Mouse (Mus musculus) hindbrain, embryonic 11.5 days (tissue): Measurements from ENCODE around the gene Ilf3. TPM values are rescaled to one million over a fixed set of nuclear protein-coding genes. Genes with fewer than 3 reads are reported as not detected.

ENCODE experiments used
- ATAC-seq: fragments of 200-750 bp; cut with Nextera tagmentation; 2 replicates; pipeline ENCODE4 v1.8.0; 2017; ENCODE audit warnings: mild to moderate bottlenecking, moderate TSS enrichment, moderate library complexity; ENCODE audit not compliant: low FRiP score
- DNase-seq: peaks from one replicate; pipeline ENCODE4 v3.0.0-alpha.2; 2015; ENCODE audit warnings: low spot score
- H3K27ac ChIP-seq: fragments of 300-500 bp; sonication (generic); 2 replicates; pipeline ENCODE4 v1.5.1; 2014; ENCODE audit warnings: mild to moderate bottlenecking, low read depth, low read length
- H3K27me3 ChIP-seq: fragments of 300-500 bp; sonication (generic); 2 replicates; pipeline ENCODE4 v1.6.1; 2014; ENCODE audit warnings: mild to moderate bottlenecking, low read length, moderate library complexity, mixed read lengths; ENCODE audit not compliant: control insufficient read depth, insufficient read depth
- H3K36me3 ChIP-seq: fragments of 300-500 bp; sonication (generic); 2 replicates; pipeline ENCODE4 v1.6.1; 2014; ENCODE audit warnings: mild to moderate bottlenecking, low read length, moderate library complexity, mixed read lengths; ENCODE audit not compliant: control insufficient read depth, insufficient read depth
- H3K4me1 ChIP-seq: fragments of 300-500 bp; sonication (generic); replicated peaks from 2 replicates; pipeline ENCODE4 v1.6.1; 2014; ENCODE audit warnings: low read length, mixed read lengths; ENCODE audit not compliant: control insufficient read depth, insufficient read depth
- H3K4me2 ChIP-seq: fragments of 300-500 bp; sonication (generic); replicated peaks from 2 replicates; pipeline ENCODE4 v1.6.1; 2014; ENCODE audit warnings: mild to moderate bottlenecking, low read depth, low read length
- H3K4me3 ChIP-seq: fragments of 300-500 bp; sonication (generic); 2 replicates; pipeline ENCODE4 v1.5.1; 2014; ENCODE audit warnings: low read depth, low read length
- H3K9ac ChIP-seq: fragments of 300-500 bp; sonication (generic); 2 replicates; pipeline ENCODE4 v1.6.1; 2014; ENCODE audit warnings: low read depth, low read length
- H3K9me3 ChIP-seq: fragments of 300-500 bp; sonication (generic); 2 replicates; pipeline ENCODE4 v1.6.1; 2016; ENCODE audit warnings: low read length; ENCODE audit not compliant: control insufficient read depth
- whole genome bisulfite sequencing: fragments of 180-500 bp; shearing (Covaris S2); extraction: QIAGEN DNeasy Blood & Tissue Kit; methylation state at CpG from one replicate; pipeline ENCODE4 v1.1.7; 2014; 5-methylcytosine and 5-hydroxymethylcytosine counted together
- polyA plus RNA-seq: library from polyadenylated mRNA; unstranded; fragments of >200 nt; fragmentation: Nextera tagmentation; extraction: Ambion mirVana; gene quantifications from 2 replicates; pipeline ENCODE4 v1.2.1, GENCODE M21; 2014

Ilf3 gene
- polyA plus RNA-seq, 1 experiment from 2014 or later, result 232 TPM

DNA sequence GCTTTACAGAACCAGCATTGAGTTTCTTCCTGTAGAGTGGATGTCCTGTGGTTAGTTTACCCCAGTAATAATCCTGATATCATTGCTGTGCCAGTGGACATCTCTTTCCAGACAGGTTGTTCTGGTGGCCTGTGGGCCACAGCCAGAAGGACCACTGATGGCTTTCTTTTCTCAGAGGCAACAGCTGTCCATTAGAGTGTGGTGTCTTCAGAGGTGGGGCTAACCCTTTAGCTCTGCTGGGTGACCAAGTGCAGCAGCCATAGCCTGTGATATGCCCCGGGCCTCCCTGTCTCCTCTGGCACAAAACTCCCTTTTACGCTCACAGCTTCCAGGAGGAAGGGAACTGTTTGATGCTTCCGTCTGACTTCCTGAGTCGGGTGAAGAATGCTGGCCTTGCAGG lies 76.9 kb downstream of the Ilf3 start:
- Histone ChIP-seq H3K9me3 (no peaks in the 10 kb centered on the region), H3K36me3 (no peaks in the 10 kb centered on the region), H3K27me3 (no peaks in the 10 kb centered on the region), H3K4me2 (no peak overlapping the region), H3K9ac (no peak overlapping the region), H3K27ac (no peak overlapping the region), H3K4me3 (no peak overlapping the region), H3K4me1 (no peaks in the 10 kb centered on the region)
- DNase-seq, result no peak
- 86% methylated on average over 4 of the region's 4 CpGs for WGBS
- ATAC-seq, result no peak

- H3K36me3 ChIP-seq, result no peaks in the 10 kb centered on the region
- no peak overlapping the region for H3K4me3 ChIP-seq
- H3K9ac ChIP-seq, result no peak overlapping the region
- H3K9me3 ChIP-seq, result no peaks in the 10 kb centered on the region
- DNase-seq (no peak), ATAC-seq (no peak)
- H3K27me3 ChIP-seq, result no peaks in the 10 kb centered on the region
- no peak overlapping the region for H3K27ac ChIP-seq
- H3K4me1 ChIP-seq, result no peaks in the 10 kb centered on the region
- WGBS, result 97% methylated on average over 6 of the region's 6 CpGs
- H3K4me2 ChIP-seq, result no peak overlapping the region
These were observed 77.5 kb downstream of the Ilf3 start for GRCm38 (mm10) chr9:21445081-21445744.

DNA sequence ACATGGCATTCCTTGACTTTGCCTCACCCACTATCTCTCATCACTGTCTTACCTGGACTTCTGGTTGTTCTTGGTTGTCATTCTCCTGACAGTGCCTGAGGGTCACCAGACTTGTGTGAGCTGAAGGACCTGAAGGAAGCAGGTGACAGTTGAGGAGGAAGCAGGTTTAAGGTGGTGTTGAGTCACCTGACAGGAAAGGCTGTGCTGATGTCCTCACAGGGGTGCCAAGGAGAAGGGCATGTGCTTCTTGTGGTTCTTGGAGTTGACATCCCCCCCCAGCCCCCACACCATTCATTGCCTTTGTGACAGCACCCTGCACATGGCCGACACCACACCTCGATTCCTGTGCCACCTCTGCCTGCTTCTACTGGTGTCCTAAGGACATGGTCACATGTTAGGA lies 80.1 kb downstream of the Ilf3 start:
- H3K4me3 ChIP-seq, result no peak overlapping the region
- WGBS, result 96% methylated on average over 2 of the region's 2 CpGs
- no peak for DNase-seq
- no peaks in the 10 kb centered on the region for H3K9me3 ChIP-seq
- H3K27me3 ChIP-seq, result no peaks in the 10 kb centered on the region
- H3K27ac ChIP-seq, result no peak overlapping the region
- H3K4me2 ChIP-seq, result no peak overlapping the region
- H3K9ac ChIP-seq, result no peak overlapping the region
- no peak for ATAC-seq
- no peaks in the 10 kb centered on the region for H3K36me3 ChIP-seq
- H3K4me1 ChIP-seq, result no peaks in the 10 kb centered on the region

DNA sequence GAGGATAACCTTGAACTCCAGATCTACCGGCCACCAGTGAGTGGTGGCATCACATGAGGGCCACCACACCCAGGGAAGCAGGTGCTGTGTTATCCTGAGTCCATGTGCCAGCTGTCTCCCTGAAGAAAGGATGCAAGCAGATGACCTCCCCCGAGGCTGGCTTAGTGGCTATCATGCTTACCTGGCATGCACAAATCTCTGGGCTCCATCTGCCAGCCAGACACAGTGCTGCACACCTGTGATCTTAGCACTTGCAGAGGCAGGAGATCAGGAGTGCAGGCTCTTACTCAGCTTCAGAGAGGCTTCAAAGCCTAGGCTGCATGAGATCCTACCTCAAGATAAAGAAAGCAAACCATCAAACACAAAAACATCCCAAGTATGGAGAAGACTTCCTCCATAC lies 82.0 kb downstream of the Ilf3 start:
- H3K9ac ChIP-seq, result no peak overlapping the region
- no peaks in the 10 kb centered on the region for H3K36me3 ChIP-seq
- no peak overlapping the region for H3K27ac ChIP-seq
- DNase-seq (no peak), ATAC-seq (no peak)
- no peaks in the 10 kb centered on the region for H3K27me3 ChIP-seq
- H3K4me1 ChIP-seq, result no peaks in the 10 kb centered on the region
- no peak overlapping the region for H3K4me3 ChIP-seq
- 84% methylated on average over 2 of the region's 2 CpGs for WGBS
- H3K9me3 ChIP-seq, result no peaks in the 10 kb centered on the region
- H3K4me2 ChIP-seq, result no peak overlapping the region

DNA sequence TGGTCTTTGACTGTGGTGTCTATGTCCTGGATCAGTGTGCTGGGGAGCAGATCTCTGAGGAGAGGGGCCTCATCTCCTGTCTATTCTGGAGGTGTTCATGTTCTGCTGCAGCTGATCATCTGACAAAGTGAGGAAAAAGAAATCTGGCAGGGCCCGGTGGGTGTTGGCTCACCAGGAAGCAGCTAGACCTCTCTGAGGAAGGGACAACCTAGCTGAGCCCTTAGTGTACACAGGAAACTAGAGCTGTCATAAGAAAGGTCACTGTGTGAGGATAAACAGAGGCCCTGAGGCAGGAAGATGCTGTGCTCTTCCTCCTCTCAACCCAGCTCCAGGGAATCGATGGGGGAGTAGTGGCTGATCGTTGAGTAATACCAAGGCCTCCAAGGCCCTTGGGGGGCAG lies 82.6 kb downstream of the Ilf3 start:
- H3K4me3 ChIP-seq, result no peak overlapping the region
- no peak overlapping the region for H3K27ac ChIP-seq
- no peaks in the 10 kb centered on the region for H3K27me3 ChIP-seq
- no peak overlapping the region for H3K9ac ChIP-seq
- DNase-seq (no peak), ATAC-seq (no peak)
- no peaks in the 10 kb centered on the region for H3K36me3 ChIP-seq
- H3K4me1 ChIP-seq, result no peaks in the 10 kb centered on the region
- WGBS, result 91% methylated on average over 3 of the region's 3 CpGs
- H3K4me2 ChIP-seq, result no peak overlapping the region
- no peaks in the 10 kb centered on the region for H3K9me3 ChIP-seq

GRCm38 (mm10) chr9:21451391-21451790 lies 83.7 kb downstream of the Ilf3 start:
- ATAC-seq (no peak), DNase-seq (no peak)
- no peak overlapping the region for H3K27ac ChIP-seq
- no peaks in the 10 kb centered on the region for H3K27me3 ChIP-seq
- WGBS, result 89% methylated on average over 8 of the region's 8 CpGs
- no peak overlapping the region for H3K9ac ChIP-seq
- no peak overlapping the region for H3K4me2 ChIP-seq
- H3K4me1 ChIP-seq, result no peaks in the 10 kb centered on the region
- H3K9me3 ChIP-seq, result no peaks in the 10 kb centered on the region
- H3K36me3 ChIP-seq, result no peaks in the 10 kb centered on the region
- no peak overlapping the region for H3K4me3 ChIP-seq

DNA sequence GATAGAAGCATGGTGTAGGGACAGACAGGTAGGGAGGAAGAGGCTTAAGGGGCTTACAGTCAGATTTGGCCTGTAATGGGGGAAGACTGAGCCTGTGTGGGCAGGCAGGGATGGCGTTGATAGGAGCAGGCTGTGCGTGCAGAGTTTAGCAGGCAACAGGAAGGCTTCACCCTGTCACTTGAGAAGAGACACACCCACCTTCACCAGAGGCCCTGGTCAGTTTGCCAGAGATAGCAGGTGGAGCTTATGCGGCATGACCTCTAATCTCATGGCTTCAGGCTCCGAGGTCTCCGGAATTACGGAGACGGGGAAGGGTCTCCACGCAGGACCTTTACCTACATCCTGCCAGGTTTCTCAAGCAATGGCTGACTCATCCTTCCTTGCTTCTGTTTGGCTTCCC lies 84.2 kb downstream of the Ilf3 start:
- H3K9ac ChIP-seq, result no peak overlapping the region
- H3K27me3 ChIP-seq, result no peaks in the 10 kb centered on the region
- no peaks in the 10 kb centered on the region for H3K36me3 ChIP-seq
- no peaks in the 10 kb centered on the region for H3K9me3 ChIP-seq
- ATAC-seq (no peak), DNase-seq (no peak)
- H3K27ac ChIP-seq, result no peak overlapping the region
- H3K4me2 ChIP-seq, result no peak overlapping the region
- 77% methylated on average over 8 of the region's 8 CpGs for WGBS
- no peak overlapping the region for H3K4me3 ChIP-seq
- no peaks in the 10 kb centered on the region for H3K4me1 ChIP-seq

GRCm38 (mm10) chr9:21453003-21453402 lies 85.3 kb downstream of the Ilf3 start:
- WGBS, result 95% methylated on average over 7 of the region's 7 CpGs
- Histone ChIP-seq H3K4me2 (no peak overlapping the region), H3K27ac (no peak overlapping the region), H3K27me3 (no peaks in the 10 kb centered on the region), H3K36me3 (no peaks in the 10 kb centered on the region), H3K4me3 (no peak overlapping the region), H3K9ac (no peak overlapping the region), H3K4me1 (no peaks in the 10 kb centered on the region), H3K9me3 (no peaks in the 10 kb centered on the region)
- DNase-seq (no peak), ATAC-seq (no peak)

DNA sequence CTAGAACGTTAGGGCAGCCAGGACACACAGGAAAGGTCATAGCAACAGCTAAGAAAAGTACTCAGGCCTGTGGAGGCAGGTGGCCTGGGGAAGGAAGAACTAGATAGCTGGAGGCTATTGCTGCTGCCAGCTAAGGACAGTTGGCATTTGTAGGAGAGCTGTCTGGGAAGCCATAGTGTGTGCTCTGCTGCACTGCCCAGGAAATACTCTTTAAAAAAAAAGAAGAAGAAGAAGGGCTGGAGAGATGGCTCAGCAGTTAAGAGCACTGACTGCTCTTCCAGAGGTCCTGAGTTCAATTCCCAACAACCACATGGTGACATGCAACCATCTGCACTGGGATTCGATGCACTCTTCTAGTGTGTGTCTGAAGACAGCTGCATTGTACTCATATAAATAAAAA lies 85.8 kb downstream of the Ilf3 start:
- no peaks in the 10 kb centered on the region for H3K9me3 ChIP-seq
- no peak for ATAC-seq

More for the DNA sequence above, 85.8 kb downstream of the Ilf3 start:
- Histone ChIP-seq H3K4me2 (no peak overlapping the region), H3K27ac (no peak overlapping the region), H3K36me3 (no peaks in the 10 kb centered on the region), H3K27me3 (no peaks in the 10 kb centered on the region), H3K4me3 (no peak overlapping the region), H3K9ac (no peak overlapping the region), H3K4me1 (no peaks in the 10 kb centered on the region)
- WGBS, result 87% methylated on average over 2 of the region's 2 CpGs
- DNase-seq, result no peak
